Mouse (Mus musculus) intestine, postnatal 0 days (tissue): ENCODE results near the gene Psrc1. TPM values are rescaled to one million over a fixed set of nuclear protein-coding genes. Genes with fewer than 3 reads are reported as not detected.

Source experiments
- ATAC-seq: fragments of 200-750 bp; cut with Nextera tagmentation; 2 replicates; pipeline ENCODE4 v1.8.0; 2017; ENCODE audit warnings: mild to moderate bottlenecking, moderate TSS enrichment, moderate library complexity
- H3K27ac ChIP-seq: fragments of 300-500 bp; sonication (generic); 2 replicates; pipeline ENCODE4 v1.5.1; 2014; ENCODE audit warnings: mild to moderate bottlenecking, low read depth, low read length, moderate library complexity
- H3K27me3 ChIP-seq: fragments of 300-500 bp; sonication (generic); replicated peaks from 2 replicates; pipeline ENCODE4 v1.6.1; 2014; ENCODE audit warnings: low read length, mixed read lengths; ENCODE audit not compliant: control insufficient read depth, insufficient read depth
- H3K36me3 ChIP-seq: fragments of 300-500 bp; sonication (generic); 2 replicates; pipeline ENCODE4 v1.6.1; 2014; ENCODE audit warnings: mild to moderate bottlenecking, moderate library complexity; ENCODE audit not compliant: control insufficient read depth, insufficient read depth
- H3K4me1 ChIP-seq: fragments of 300-500 bp; sonication (generic); replicated peaks from 2 replicates; pipeline ENCODE4 v1.6.1; 2014; ENCODE audit warnings: antibody characterized with exemption, low read length, mixed read lengths; ENCODE audit not compliant: control insufficient read depth, insufficient read depth
- H3K4me2 ChIP-seq: fragments of 300-500 bp; sonication (generic); replicated peaks from 2 replicates; pipeline ENCODE4 v1.6.1; 2014; ENCODE audit warnings: low read depth, mild to moderate bottlenecking, moderate library complexity
- H3K4me3 ChIP-seq: fragments of 300-500 bp; sonication (generic); 2 replicates; pipeline ENCODE4 v1.5.1; 2014; ENCODE audit warnings: low read depth, low read length
- H3K9ac ChIP-seq: fragments of 300-500 bp; sonication (generic); 2 replicates; pipeline ENCODE4 v1.6.1; 2014; ENCODE audit warnings: mild to moderate bottlenecking, low read depth, low read length
- H3K9me3 ChIP-seq: fragments of 300-500 bp; sonication (generic); 2 replicates; pipeline ENCODE4 v1.6.1; 2016; ENCODE audit warnings: mixed run types; ENCODE audit not compliant: control insufficient read depth
- CTCF ChIP-seq: sonication (generic); IDR thresholded peaks from 2 replicates; pipeline ENCODE4 v1.5.1; 2016; ENCODE audit warnings: low read depth, mild to moderate bottlenecking, control low read depth, antibody characterized with exemption, moderate library complexity
- WGBS: fragments of 180-500 bp; shearing (Covaris S2); extraction: QIAGEN DNeasy Blood & Tissue Kit; methylation state at CpG from one replicate; pipeline ENCODE4 v1.1.7; 2014; 5-methylcytosine and 5-hydroxymethylcytosine counted together
- polyA plus RNA-seq: library from polyadenylated mRNA; unstranded; fragments of >200 nt; fragmentation: Nextera tagmentation; extraction: Ambion mirVana; gene quantifications from 2 replicates; pipeline ENCODE4 v1.2.1, GENCODE M21; 2015

Gene Psrc1
- polyA plus RNA-seq, 1 experiment from 2014 or later = 5.3 TPM

DNA sequence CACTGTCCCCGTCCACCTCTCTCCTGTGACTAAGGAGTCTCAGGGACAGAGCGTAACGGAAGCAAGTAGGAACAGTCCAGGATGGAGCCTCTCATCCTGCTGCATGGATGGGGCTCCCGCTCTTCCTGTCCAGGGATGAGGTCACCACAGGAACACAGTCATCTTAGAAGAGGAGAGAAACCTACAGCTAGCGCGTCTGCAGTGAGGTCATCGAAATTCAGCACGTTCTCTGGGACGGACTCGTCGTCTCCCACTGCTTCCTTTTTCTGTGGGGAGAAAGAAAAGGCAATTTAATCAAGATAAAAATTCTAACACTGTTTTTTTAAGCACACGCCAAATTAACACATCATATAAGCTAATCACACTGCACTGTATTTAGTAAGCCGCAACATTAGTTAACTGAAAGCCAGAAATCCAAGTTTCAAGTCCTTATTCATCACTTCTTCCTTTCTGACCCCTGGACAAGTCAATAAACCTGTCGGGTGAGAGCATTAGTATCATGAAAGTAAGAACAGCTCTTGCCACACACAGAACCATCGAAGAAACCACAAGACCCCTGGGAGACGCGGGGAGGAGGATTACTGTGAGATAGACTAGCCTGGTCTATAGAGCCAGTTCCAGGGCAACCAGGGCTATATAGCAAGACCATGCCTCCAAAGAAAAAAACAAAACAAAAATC, 52.2 kb downstream of the Psrc1 start:
- H3K9ac ChIP-seq = no peak overlapping the region
- H3K27me3 ChIP-seq = no peaks in the 10 kb centered on the region
- H3K9me3 ChIP-seq = no peaks in the 10 kb centered on the region
- no peak overlapping the region for H3K4me3 ChIP-seq
- no peak for TF ChIP-seq CTCF
- 86% methylated on average over 17 of the region's 17 CpGs for WGBS
- ATAC-seq = no peak
- peak overlapping the region; percentile 28; the same call in 1 of the 2 replicates for H3K27ac ChIP-seq
- peaks cover 54% of the 10 kb centered on the region for H3K36me3 ChIP-seq
- no peak overlapping the region for H3K4me2 ChIP-seq
- no peaks in the 10 kb centered on the region for H3K4me1 ChIP-seq

GRCm38 (mm10) chr3:108436380-108436714, 52.7 kb downstream of the Psrc1 start:
- WGBS = 85% methylated on average over 7 of the region's 7 CpGs
- no peaks in the 10 kb centered on the region for H3K27me3 ChIP-seq
- peaks cover 49% of the 10 kb centered on the region for H3K36me3 ChIP-seq
- H3K4me1 ChIP-seq = no peaks in the 10 kb centered on the region
- no peak overlapping the region for H3K27ac ChIP-seq
- no peak for ATAC-seq
- H3K4me3 ChIP-seq = no peak overlapping the region
- H3K9ac ChIP-seq = no peak overlapping the region
- no peaks in the 10 kb centered on the region for H3K9me3 ChIP-seq
- H3K4me2 ChIP-seq = no peak overlapping the region
- peak; percentile 28 for TF ChIP-seq CTCF

Other genes with a start within 250 kb of the Psrc1 start
- 99.6 and 101 TPM in 2 replicates for gene Gnai3, start 237.7 kb upstream of the Psrc1 start, polyA plus RNA-seq
- 0.05 and 0.13 TPM in 2 replicates for gene Gpr61, start 229.0 kb upstream of the Psrc1 start, polyA plus RNA-seq
- 2.8 and 2.9 TPM in 2 replicates for gene Amigo1, start 197.5 kb upstream of the Psrc1 start, polyA plus RNA-seq
- gene Cyb561d1, start 182.6 kb upstream of the Psrc1 start, polyA plus RNA-seq = 6.3 and 6.7 TPM in 2 replicates
- 3.4 and 4.0 TPM in 2 replicates for gene Atxn7l2, start 172.9 kb upstream of the Psrc1 start, polyA plus RNA-seq
- 0.26 and 0.51 TPM in 2 replicates for gene Sypl2, start 157.2 kb upstream of the Psrc1 start, polyA plus RNA-seq
- 166 and 179 TPM in 2 replicates for gene Psma5, start 126.9 kb upstream of the Psrc1 start, polyA plus RNA-seq
- gene Sort1, start 99.8 kb upstream of the Psrc1 start, polyA plus RNA-seq = 4.6 and 5.2 TPM in 2 replicates
- not detected in 2 replicates for gene Mybphl, start 18.9 kb upstream of the Psrc1 start, polyA plus RNA-seq
- 0.50 and 1.4 TPM in 2 replicates for gene Celsr2, start 31.7 kb downstream of the Psrc1 start, polyA plus RNA-seq
- 99.5 and 106 TPM in 2 replicates for gene Sars, start 61.4 kb downstream of the Psrc1 start, polyA plus RNA-seq
- not detected in 2 replicates for gene 1700013F07Rik, start 150.3 kb downstream of the Psrc1 start, polyA plus RNA-seq
- gene 5330417C22Rik, start 152.7 kb downstream of the Psrc1 start, polyA plus RNA-seq = 8.6 and 10.8 TPM in 2 replicates
- 27.5 and 27.9 TPM in 2 replicates for gene Tmem167b, start 178.6 kb downstream of the Psrc1 start, polyA plus RNA-seq
- gene Taf13, start 187.9 kb downstream of the Psrc1 start, polyA plus RNA-seq = 29.9 and 30.4 TPM in 2 replicates
- 2.9 and 3.0 TPM in 2 replicates for gene Wdr47, start 207.4 kb downstream of the Psrc1 start, polyA plus RNA-seq